Mouse (Mus musculus): Measurements from ENCODE around the gene Zfp169. TPM values are rescaled to one million over a fixed set of nuclear protein-coding genes. Genes with fewer than 3 reads are reported as not detected.
A peak's percentile ranks its signal among the peaks of the same experiment; 100 is the strongest.
"Not testable (repeated sequence)": the region's sequence is repeated elsewhere in the genome, so short reads cannot be mapped to it uniquely, and the experiment has no call there.

Gene Zfp169
- polyA plus RNA-seq, 1 experiment = 5.7 TPM

GRCm38 (mm10) chr13:48525745-48526144, 12.5 kb upstream of the Zfp169 start:
- Histone ChIP-seq H3K36me3 (ENCODE audit: control insufficient read depth, insufficient read depth, low read length) (no peaks in the 10 kb centered on the region), H3K27me3 (ENCODE audit: control insufficient read depth, insufficient read depth, low read length) (no peaks in the 10 kb centered on the region), H3K27ac (ENCODE audit: insufficient read depth, low read depth, low read length) (no peak overlapping the region), H3K4me1 (ENCODE audit: control insufficient read depth, insufficient read depth, insufficient read length, low read length) (no peaks in the 10 kb centered on the region), H3K4me3 (ENCODE audit: low read depth, low read length) (no peak overlapping the region)
- no peak for TF ChIP-seq CTCF (IDR thresholded peaks at IDR 0.05; ENCODE audit: extremely low read depth, insufficient read length, insufficient replicate concordance, low read depth, low read length)
- 52% methylated on average over 5 of the region's 5 CpGs for WGBS

GRCm38 (mm10) chr13:48519122-48519521, 5.9 kb upstream of the Zfp169 start:
- not testable (repeated sequence) for H3K4me1 ChIP-seq (ENCODE audit: control insufficient read depth, insufficient read depth, insufficient read length, low read length); H3K36me3 ChIP-seq (ENCODE audit: control insufficient read depth, insufficient read depth, low read length); H3K4me3 ChIP-seq (ENCODE audit: low read depth, low read length); H3K27ac ChIP-seq (ENCODE audit: insufficient read depth, low read depth, low read length); H3K27me3 ChIP-seq (ENCODE audit: control insufficient read depth, insufficient read depth, low read length)

- peaks cover 6% of the 10 kb centered on the region; the same call in 1 of the 2 replicates for H3K4me1 ChIP-seq (ENCODE audit: control insufficient read depth, insufficient read depth, insufficient read length, low read length)
- WGBS = 23% methylated on average over 4 of the region's 4 CpGs
- no peaks in the 10 kb centered on the region for H3K27me3 ChIP-seq (ENCODE audit: control insufficient read depth, insufficient read depth, low read length)
- TF ChIP-seq CTCF (IDR thresholded peaks at IDR 0.05; ENCODE audit: extremely low read depth, insufficient read length, insufficient replicate concordance, low read depth, low read length) = no peak
- no peaks in the 10 kb centered on the region for H3K36me3 ChIP-seq (ENCODE audit: control insufficient read depth, insufficient read depth, low read length)
- no peak overlapping the region for H3K27ac ChIP-seq (ENCODE audit: insufficient read depth, low read depth, low read length)
- no peak overlapping the region for H3K4me3 ChIP-seq (ENCODE audit: low read depth, low read length)
Observed at GRCm38 (mm10) chr13:48515861-48516260, 2.6 kb upstream of the Zfp169 start.

- Histone ChIP-seq H3K27ac (ENCODE audit: insufficient read depth, low read depth, low read length) (no peak overlapping the region), H3K4me3 (ENCODE audit: low read depth, low read length) (no peak overlapping the region), H3K4me1 (ENCODE audit: control insufficient read depth, insufficient read depth, insufficient read length, low read length) (peaks cover 6% of the 10 kb centered on the region; the same call in 1 of the 2 replicates), H3K27me3 (ENCODE audit: control insufficient read depth, insufficient read depth, low read length) (no peaks in the 10 kb centered on the region), H3K36me3 (ENCODE audit: control insufficient read depth, insufficient read depth, low read length) (peaks cover 15% of the 10 kb centered on the region)
- no peak for TF ChIP-seq CTCF (IDR thresholded peaks at IDR 0.05; ENCODE audit: extremely low read depth, insufficient read length, insufficient replicate concordance, low read depth, low read length)
- 86% methylated on average over 9 of the region's 9 CpGs for WGBS
Observed at GRCm38 (mm10) chr13:48508661-48509060, 4.6 kb downstream of the Zfp169 start.

GRCm38 (mm10) chr13:48502422-48502821, 10.8 kb downstream of the Zfp169 start:
- no peak overlapping the region for H3K4me3 ChIP-seq (ENCODE audit: low read depth, low read length)
- peaks cover 36% of the 10 kb centered on the region for H3K36me3 ChIP-seq (ENCODE audit: control insufficient read depth, insufficient read depth, low read length)
- TF ChIP-seq POLR2A (IDR thresholded peaks at IDR 0.05; ENCODE audit: low read depth, low read length) = no peak
- no peak for TF ChIP-seq CTCF (IDR thresholded peaks at IDR 0.05; ENCODE audit: extremely low read depth, insufficient read length, insufficient replicate concordance, low read depth, low read length)
- no peak overlapping the region for H3K27ac ChIP-seq (ENCODE audit: insufficient read depth, low read depth, low read length)
- 30% methylated on average over 5 of the region's 5 CpGs for WGBS
- no peaks in the 10 kb centered on the region for H3K27me3 ChIP-seq (ENCODE audit: control insufficient read depth, insufficient read depth, low read length)
- no peaks in the 10 kb centered on the region for H3K4me1 ChIP-seq (ENCODE audit: control insufficient read depth, insufficient read depth, insufficient read length, low read length)

- no peak overlapping the region for H3K27ac ChIP-seq (ENCODE audit: insufficient read depth, low read depth, low read length)
- 90% methylated on average over 4 of the region's 4 CpGs for WGBS
Observed at GRCm38 (mm10) chr13:48498676-48499075, 14.6 kb downstream of the Zfp169 start.

GRCm38 (mm10) chr13:48497693-48498221, 15.5 kb downstream of the Zfp169 start:
- no peaks in the 10 kb centered on the region for H3K4me1 ChIP-seq (ENCODE audit: control insufficient read depth, insufficient read depth, insufficient read length, low read length)
- TF ChIP-seq CTCF (IDR thresholded peaks at IDR 0.05; ENCODE audit: extremely low read depth, insufficient read length, insufficient replicate concordance, low read depth, low read length) (peak; percentile 70; the same call in 1 of the 2 replicates), POLR2A (IDR thresholded peaks at IDR 0.05; ENCODE audit: low read depth, low read length) (no peak)
- H3K4me3 ChIP-seq (ENCODE audit: low read depth, low read length) = no peak overlapping the region
- H3K36me3 ChIP-seq (ENCODE audit: control insufficient read depth, insufficient read depth, low read length) = peaks cover 30% of the 10 kb centered on the region
- H3K27me3 ChIP-seq (ENCODE audit: control insufficient read depth, insufficient read depth, low read length) = no peaks in the 10 kb centered on the region
- H3K27ac ChIP-seq (ENCODE audit: insufficient read depth, low read depth, low read length) = no peak overlapping the region
- 71% methylated on average over 15 of the region's 15 CpGs for WGBS

More at GRCm38 (mm10) chr13:48498676-48499075, 14.6 kb downstream of the Zfp169 start:
- Histone ChIP-seq H3K36me3 (ENCODE audit: control insufficient read depth, insufficient read depth, low read length) (peaks cover 32% of the 10 kb centered on the region), H3K27me3 (ENCODE audit: control insufficient read depth, insufficient read depth, low read length) (no peaks in the 10 kb centered on the region), H3K4me3 (ENCODE audit: low read depth, low read length) (no peak overlapping the region), H3K4me1 (ENCODE audit: control insufficient read depth, insufficient read depth, insufficient read length, low read length) (no peaks in the 10 kb centered on the region)
- TF ChIP-seq POLR2A (IDR thresholded peaks at IDR 0.05; ENCODE audit: low read depth, low read length) = no peak
- no peak for TF ChIP-seq CTCF (IDR thresholded peaks at IDR 0.05; ENCODE audit: extremely low read depth, insufficient read length, insufficient replicate concordance, low read depth, low read length)

GRCm38 (mm10) chr13:48493183-48493582, 20.1 kb downstream of the Zfp169 start:
- no peak for TF ChIP-seq POLR2A (IDR thresholded peaks at IDR 0.05; ENCODE audit: low read depth, low read length)
- no peak for TF ChIP-seq CTCF (IDR thresholded peaks at IDR 0.05; ENCODE audit: extremely low read depth, insufficient read length, insufficient replicate concordance, low read depth, low read length)
- H3K27ac ChIP-seq (ENCODE audit: insufficient read depth, low read depth, low read length) = no peak overlapping the region
- no peaks in the 10 kb centered on the region for H3K27me3 ChIP-seq (ENCODE audit: control insufficient read depth, insufficient read depth, low read length)
- no peak overlapping the region for H3K4me3 ChIP-seq (ENCODE audit: low read depth, low read length)
- 80% methylated on average over 5 of the region's 5 CpGs for WGBS
- H3K4me1 ChIP-seq (ENCODE audit: control insufficient read depth, insufficient read depth, insufficient read length, low read length) = no peaks in the 10 kb centered on the region
- H3K36me3 ChIP-seq (ENCODE audit: control insufficient read depth, insufficient read depth, low read length) = peaks cover 48% of the 10 kb centered on the region
